Mouse (Mus musculus): ENCODE data around the gene Irak2. TPM values are rescaled to one million over a fixed set of nuclear protein-coding genes. Genes with fewer than 3 reads are reported as not detected.

The Irak2 gene
- polyA plus RNA-seq, 1 experiment, result 6.6 TPM

DNA sequence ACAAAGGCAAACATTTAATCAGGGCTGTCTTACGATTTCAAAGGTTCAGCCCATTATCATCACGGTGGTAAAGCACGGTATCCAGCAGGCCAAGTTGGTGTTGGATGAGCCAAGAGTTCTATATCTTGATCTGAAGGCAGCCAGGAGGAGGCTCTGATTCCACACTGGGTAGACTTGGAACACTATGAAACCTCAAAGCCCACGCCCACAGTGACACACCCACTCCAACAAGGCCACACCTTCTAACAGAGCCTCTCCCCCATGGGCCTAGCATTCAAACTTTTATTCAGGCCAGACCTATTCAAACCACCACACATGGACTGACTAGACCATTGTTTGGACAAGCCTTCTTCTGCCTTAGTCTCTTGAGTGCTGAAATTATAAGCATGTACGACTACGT is 35.4 kb upstream of the Irak2 start:
- Histone ChIP-seq H3K27me3 (ENCODE audit: control insufficient read depth, insufficient read depth, low read length, poor library complexity, severe bottlenecking) (no peaks in the 10 kb centered on the region), H3K27ac (ENCODE audit: insufficient read depth, low read length) (no peak overlapping the region), H3K4me1 (ENCODE audit: control insufficient read depth, insufficient read depth, low read length) (no peaks in the 10 kb centered on the region), H3K36me3 (ENCODE audit: control insufficient read depth, insufficient read depth, low read length, poor library complexity, severe bottlenecking) (0 out of 2 replicates have a peak, but pooled peaks cover 2% of the 10 kb centered on the region), H3K9me3 (replicated peaks; ENCODE audit: control insufficient read depth, insufficient read depth, low read length, poor library complexity, severe bottlenecking) (no peaks in the 10 kb centered on the region), H3K9ac (ENCODE audit: low read depth, poor library complexity, severe bottlenecking) (no peak overlapping the region), H3K4me3 (ENCODE audit: low read depth, low read length) (no peak overlapping the region)
- no peak for TF ChIP-seq POLR2A (IDR thresholded peaks at IDR 0.05; ENCODE audit: insufficient read depth, low read length)
- TF ChIP-seq EP300 (IDR thresholded peaks at IDR 0.05; ENCODE audit: insufficient read depth, low read depth, low read length), result no peak
- TF ChIP-seq CTCF (IDR thresholded peaks at IDR 0.05; ENCODE audit: low read depth, low read length), result no peak

DNA sequence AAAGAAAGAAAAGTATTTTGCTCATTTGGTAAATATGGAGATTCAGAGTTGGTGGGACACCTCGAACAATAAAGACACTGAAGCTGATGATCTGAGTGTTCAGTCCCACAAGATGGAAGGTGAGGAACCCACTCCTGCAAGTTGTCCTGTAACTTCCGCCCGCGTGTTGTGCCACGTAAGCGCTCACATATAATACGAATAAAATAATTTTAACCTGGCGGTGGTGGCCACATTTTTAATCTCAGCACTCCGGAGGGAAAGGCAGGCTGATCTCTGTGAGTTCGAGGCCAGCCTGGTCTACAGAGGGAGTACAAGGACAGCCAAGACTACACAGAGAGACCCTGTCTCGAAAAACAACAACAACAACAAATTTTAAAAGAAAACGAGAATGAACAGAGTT is 34.3 kb upstream of the Irak2 start:
- H3K4me3 ChIP-seq (ENCODE audit: low read depth, low read length), result peak overlapping the region; percentile 96
- TF ChIP-seq EP300 (IDR thresholded peaks at IDR 0.05; ENCODE audit: insufficient read depth, low read depth, low read length), result no peak
- TF ChIP-seq CTCF (IDR thresholded peaks at IDR 0.05; ENCODE audit: low read depth, low read length), result no peak
- TF ChIP-seq POLR2A (IDR thresholded peaks at IDR 0.05; ENCODE audit: insufficient read depth, low read length), result no peak
- no peaks in the 10 kb centered on the region for H3K27me3 ChIP-seq (ENCODE audit: control insufficient read depth, insufficient read depth, low read length, poor library complexity, severe bottlenecking)
- H3K9ac ChIP-seq (ENCODE audit: low read depth, poor library complexity, severe bottlenecking), result peak overlapping the region; percentile 75
- H3K36me3 ChIP-seq (ENCODE audit: control insufficient read depth, insufficient read depth, low read length, poor library complexity, severe bottlenecking), result 0 out of 2 replicates have a peak, but pooled peaks cover 2% of the 10 kb centered on the region
- H3K27ac ChIP-seq (ENCODE audit: insufficient read depth, low read length), result no peak overlapping the region
- H3K9me3 ChIP-seq (replicated peaks; ENCODE audit: control insufficient read depth, insufficient read depth, low read length, poor library complexity, severe bottlenecking), result no peaks in the 10 kb centered on the region
- H3K4me1 ChIP-seq (ENCODE audit: control insufficient read depth, insufficient read depth, low read length), result no peaks in the 10 kb centered on the region

- TF ChIP-seq EP300 (IDR thresholded peaks at IDR 0.05; ENCODE audit: insufficient read depth, low read depth, low read length) (no peak), CTCF (IDR thresholded peaks at IDR 0.05; ENCODE audit: low read depth, low read length) (peak; percentile 46), POLR2A (IDR thresholded peaks at IDR 0.05; ENCODE audit: insufficient read depth, low read length) (peak; percentile 53)
- Histone ChIP-seq H3K9me3 (replicated peaks; ENCODE audit: control insufficient read depth, insufficient read depth, low read length, poor library complexity, severe bottlenecking) (no peaks in the 10 kb centered on the region), H3K27ac (ENCODE audit: insufficient read depth, low read length) (no peak within 1 kb of the TSS), H3K9ac (ENCODE audit: low read depth, poor library complexity, severe bottlenecking) (peak within 1 kb of the TSS; percentile 75), H3K36me3 (ENCODE audit: control insufficient read depth, insufficient read depth, low read length, poor library complexity, severe bottlenecking) (0 out of 2 replicates have a peak, but pooled peaks cover 2% of the 10 kb centered on the region), H3K27me3 (ENCODE audit: control insufficient read depth, insufficient read depth, low read length, poor library complexity, severe bottlenecking) (no peaks in the 10 kb centered on the region), H3K4me3 (ENCODE audit: low read depth, low read length) (peak within 1 kb of the TSS; percentile 96), H3K4me1 (ENCODE audit: control insufficient read depth, insufficient read depth, low read length) (no peaks in the 10 kb centered on the region)
These were observed 33.6 kb upstream of the Irak2 start, which contains the start of gene Brk1 for GRCm38 (mm10) chr6:113604432-113605223. Brk1 (plus strand) TSS chr6:113604772.

GRCm38 (mm10) chr6:113605224-113605545 is 33.1 kb upstream of the Irak2 start:
- H3K9me3 ChIP-seq (replicated peaks; ENCODE audit: control insufficient read depth, insufficient read depth, low read length, poor library complexity, severe bottlenecking), result no peaks in the 10 kb centered on the region
- H3K4me3 ChIP-seq (ENCODE audit: low read depth, low read length), result peak overlapping the region; percentile 96
- 0 out of 2 replicates have a peak, but pooled peaks cover 4% of the 10 kb centered on the region for H3K36me3 ChIP-seq (ENCODE audit: control insufficient read depth, insufficient read depth, low read length, poor library complexity, severe bottlenecking)
- no peak overlapping the region for H3K27ac ChIP-seq (ENCODE audit: insufficient read depth, low read length)
- no peaks in the 10 kb centered on the region for H3K27me3 ChIP-seq (ENCODE audit: control insufficient read depth, insufficient read depth, low read length, poor library complexity, severe bottlenecking)
- no peak for TF ChIP-seq CTCF (IDR thresholded peaks at IDR 0.05; ENCODE audit: low read depth, low read length)
- TF ChIP-seq EP300 (IDR thresholded peaks at IDR 0.05; ENCODE audit: insufficient read depth, low read depth, low read length), result no peak
- TF ChIP-seq POLR2A (IDR thresholded peaks at IDR 0.05; ENCODE audit: insufficient read depth, low read length), result no peak
- peak overlapping the region; percentile 75 for H3K9ac ChIP-seq (ENCODE audit: low read depth, poor library complexity, severe bottlenecking)
- H3K4me1 ChIP-seq (ENCODE audit: control insufficient read depth, insufficient read depth, low read length), result no peaks in the 10 kb centered on the region

GRCm38 (mm10) chr6:113608871-113609270 is 29.4 kb upstream of the Irak2 start:
- TF ChIP-seq CTCF (IDR thresholded peaks at IDR 0.05; ENCODE audit: low read depth, low read length), result no peak
- TF ChIP-seq EP300 (IDR thresholded peaks at IDR 0.05; ENCODE audit: insufficient read depth, low read depth, low read length), result no peak
- TF ChIP-seq POLR2A (IDR thresholded peaks at IDR 0.05; ENCODE audit: insufficient read depth, low read length), result no peak
- Histone ChIP-seq H3K36me3 (ENCODE audit: control insufficient read depth, insufficient read depth, low read length, poor library complexity, severe bottlenecking) (0 out of 2 replicates have a peak, but pooled peaks cover 4% of the 10 kb centered on the region), H3K4me1 (ENCODE audit: control insufficient read depth, insufficient read depth, low read length) (no peaks in the 10 kb centered on the region), H3K27ac (ENCODE audit: insufficient read depth, low read length) (no peak overlapping the region), H3K9me3 (replicated peaks; ENCODE audit: control insufficient read depth, insufficient read depth, low read length, poor library complexity, severe bottlenecking) (no peaks in the 10 kb centered on the region), H3K9ac (ENCODE audit: low read depth, poor library complexity, severe bottlenecking) (no peak overlapping the region), H3K4me3 (ENCODE audit: low read depth, low read length) (no peak overlapping the region), H3K27me3 (ENCODE audit: control insufficient read depth, insufficient read depth, low read length, poor library complexity, severe bottlenecking) (no peaks in the 10 kb centered on the region)

GRCm38 (mm10) chr6:113609293-113609692 is 29.0 kb upstream of the Irak2 start:
- Histone ChIP-seq H3K36me3 (ENCODE audit: control insufficient read depth, insufficient read depth, low read length, poor library complexity, severe bottlenecking) (0 out of 2 replicates have a peak, but pooled peaks cover 6% of the 10 kb centered on the region), H3K4me1 (ENCODE audit: control insufficient read depth, insufficient read depth, low read length) (no peaks in the 10 kb centered on the region), H3K9ac (ENCODE audit: low read depth, poor library complexity, severe bottlenecking) (no peak overlapping the region), H3K27me3 (ENCODE audit: control insufficient read depth, insufficient read depth, low read length, poor library complexity, severe bottlenecking) (no peaks in the 10 kb centered on the region), H3K9me3 (replicated peaks; ENCODE audit: control insufficient read depth, insufficient read depth, low read length, poor library complexity, severe bottlenecking) (no peaks in the 10 kb centered on the region), H3K4me3 (ENCODE audit: low read depth, low read length) (no peak overlapping the region), H3K27ac (ENCODE audit: insufficient read depth, low read length) (no peak overlapping the region)
- TF ChIP-seq CTCF (IDR thresholded peaks at IDR 0.05; ENCODE audit: low read depth, low read length) (no peak), EP300 (IDR thresholded peaks at IDR 0.05; ENCODE audit: insufficient read depth, low read depth, low read length) (no peak), POLR2A (IDR thresholded peaks at IDR 0.05; ENCODE audit: insufficient read depth, low read length) (no peak)

Data from ES-Bruce4 (cell line).